Mouse (Mus musculus): Measurements from ENCODE around the gene 1600002K03Rik. TPM values are rescaled to one million over a fixed set of nuclear protein-coding genes. Genes with fewer than 3 reads are reported as not detected.
"Not testable (repeated sequence)": the region's sequence is repeated elsewhere in the genome, so short reads cannot be mapped to it uniquely, and the experiment has no call there.

1600002K03Rik gene
- total RNA-seq, 4 experiments from 2014 or later: 4.3 to 7.8 (median 6.9) TPM

DNA sequence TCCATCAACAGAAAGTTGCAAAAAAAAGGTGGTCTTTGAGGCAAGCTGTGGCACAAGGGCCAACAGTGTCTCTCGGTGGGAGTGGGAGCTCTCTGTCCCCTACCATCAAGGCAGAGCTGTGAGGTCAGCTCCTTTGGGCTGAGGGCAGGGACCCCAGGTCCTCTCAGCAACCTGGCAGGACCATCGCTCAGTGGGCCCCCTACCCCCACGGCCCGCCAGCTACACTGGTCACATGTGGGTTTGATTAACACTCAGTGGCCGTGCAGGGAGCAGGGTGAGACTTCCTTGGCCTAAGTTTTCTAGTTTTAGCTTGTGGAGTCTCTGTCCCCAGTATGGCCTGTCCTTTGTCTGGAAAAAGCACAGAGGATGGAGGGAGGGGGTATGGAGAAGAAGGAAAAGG lies 8.1 kb downstream of the 1600002K03Rik start:
- DNase-seq (ENCODE audit: low spot score in 2 of 2): no peak

DNA sequence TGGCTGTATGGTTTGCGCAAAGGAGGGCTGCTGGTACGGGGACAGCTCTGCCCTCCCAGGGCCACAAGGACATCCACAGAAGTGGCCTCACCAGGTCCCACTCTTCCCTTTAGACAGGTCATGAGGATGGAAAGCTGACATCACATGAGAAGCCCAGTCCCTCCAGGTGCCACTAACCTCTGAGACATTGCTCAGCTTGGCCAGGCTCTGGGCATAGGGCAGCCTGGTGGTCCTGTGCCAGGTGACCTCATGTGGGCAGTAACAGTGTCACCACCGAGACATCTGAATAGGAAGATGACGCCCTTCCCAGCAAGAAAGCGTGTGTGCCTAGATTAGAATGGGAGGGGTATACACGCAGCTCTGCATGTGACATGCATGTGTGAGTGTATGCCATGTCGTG lies 9.8 kb downstream of the 1600002K03Rik start:
- no peak for DNase-seq (ENCODE audit: low spot score in 2 of 2)

DNA sequence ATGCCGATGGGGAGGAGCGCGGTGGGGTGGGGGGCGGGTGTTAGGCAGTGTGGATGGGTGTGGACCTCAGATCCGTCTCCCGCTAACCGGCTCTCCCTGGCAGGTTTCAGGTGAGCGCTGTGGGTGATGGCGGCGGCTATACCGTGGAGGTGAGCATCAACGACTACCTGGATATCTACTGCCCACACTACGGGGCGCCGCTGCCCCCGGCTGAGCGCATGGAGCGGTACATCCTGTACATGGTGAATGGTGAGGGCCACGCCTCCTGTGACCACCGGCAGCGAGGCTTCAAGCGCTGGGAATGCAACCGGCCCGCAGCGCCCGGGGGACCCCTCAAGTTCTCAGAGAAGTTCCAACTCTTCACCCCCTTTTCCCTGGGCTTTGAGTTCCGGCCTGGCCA lies 13.9 kb downstream of the 1600002K03Rik start:
- DNase-seq (ENCODE audit: low spot score in 2 of 2): no peak

DNA sequence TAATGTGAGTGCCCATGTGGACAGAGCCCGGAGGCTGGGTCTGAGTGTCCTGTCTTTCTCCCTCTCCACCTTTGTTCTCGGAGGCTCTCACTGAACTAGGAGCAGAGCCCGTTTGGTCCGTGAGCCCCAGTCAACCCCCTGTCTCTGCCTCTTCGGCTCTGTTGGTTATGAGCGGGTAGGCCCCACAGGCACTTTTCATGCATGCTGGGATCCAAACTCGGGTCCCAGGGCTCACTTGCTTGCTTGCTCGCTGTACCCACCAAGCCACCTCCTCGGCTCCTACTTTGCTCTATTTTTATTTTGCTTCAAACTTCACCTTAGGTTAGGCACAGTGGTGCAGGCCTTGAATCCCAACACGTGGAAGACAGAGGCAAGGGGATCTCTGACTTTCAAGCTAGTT lies 15.0 kb downstream of the 1600002K03Rik start:
- DNase-seq (ENCODE audit: low spot score in 2 of 2): no peak

DNA sequence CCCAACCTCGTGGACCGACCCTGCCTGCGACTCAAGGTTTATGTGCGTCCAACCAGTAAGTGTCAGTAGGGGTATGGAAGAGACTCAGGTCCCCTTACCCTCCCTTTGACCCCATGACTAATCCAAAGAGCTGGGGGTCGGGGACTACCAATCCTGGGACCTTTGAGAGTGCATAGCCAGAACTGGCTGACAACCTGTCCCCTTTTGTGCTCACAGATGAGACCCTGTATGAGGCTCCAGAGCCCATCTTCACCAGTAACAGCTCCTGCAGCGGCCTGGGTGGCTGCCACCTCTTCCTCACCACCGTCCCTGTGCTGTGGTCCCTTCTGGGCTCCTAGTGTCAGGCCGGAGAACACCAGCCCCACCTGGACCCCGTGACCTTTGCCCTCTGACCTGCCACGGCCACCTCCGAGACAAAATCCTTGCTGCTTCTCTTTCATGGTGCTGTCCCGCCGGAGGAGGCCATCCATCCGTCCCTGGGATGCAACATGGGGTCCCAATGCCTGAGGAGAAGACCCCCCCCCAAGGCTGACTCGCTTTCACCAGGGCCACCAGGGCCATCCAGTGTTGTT lies 15.8 kb downstream of the 1600002K03Rik start:
- no peak for DNase-seq (ENCODE audit: low spot score in 2 of 2)

DNA sequence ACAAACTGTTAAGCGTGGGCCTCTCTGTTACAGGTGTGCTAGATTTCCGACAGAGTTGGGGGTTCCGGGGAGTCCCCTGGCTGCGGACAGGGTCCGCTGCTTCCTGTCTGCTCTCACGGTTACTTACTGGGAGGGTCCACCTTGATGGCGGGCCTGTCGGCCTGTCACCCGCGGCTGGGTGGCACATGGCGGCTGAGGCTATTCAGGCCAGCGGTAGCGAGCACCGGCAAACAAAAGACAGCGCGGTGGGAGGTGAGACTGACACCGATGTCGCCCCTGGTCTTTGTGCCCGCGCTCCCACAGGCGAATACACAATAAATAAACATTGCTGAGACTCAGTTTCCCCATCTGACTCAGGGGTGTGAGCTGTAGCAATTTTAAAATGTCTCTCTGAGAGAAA lies 17.3 kb downstream of the 1600002K03Rik start:
- no peak for DNase-seq (ENCODE audit: low spot score in 2 of 2)

DNA sequence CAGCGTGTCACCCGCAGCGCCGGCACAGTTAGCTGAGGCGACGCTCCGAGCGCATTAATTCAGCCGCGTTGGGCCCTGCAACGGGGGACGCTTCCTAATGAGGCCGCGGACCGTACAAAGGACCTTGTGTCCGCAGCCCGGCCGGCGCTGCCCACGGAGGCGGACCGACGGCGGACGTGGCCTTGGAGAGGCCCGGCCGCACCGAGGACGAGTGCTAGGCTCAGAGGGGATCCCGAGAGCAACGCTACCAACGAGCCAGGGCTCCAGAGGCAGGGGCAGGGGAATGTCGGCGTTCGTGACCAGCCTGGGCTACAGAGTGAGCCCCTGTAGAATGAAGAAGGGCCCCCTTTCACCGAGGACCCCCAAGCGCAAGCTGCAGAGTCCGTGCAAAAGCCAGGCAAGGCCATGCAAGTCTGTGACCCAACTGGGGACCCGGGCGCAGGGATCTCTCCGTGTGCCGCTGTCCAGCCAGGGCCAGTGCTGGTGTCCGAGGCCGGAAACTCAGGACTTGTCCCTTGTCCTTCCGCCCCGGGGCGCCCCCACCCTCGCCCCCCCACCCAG lies 17.8 kb downstream of the 1600002K03Rik start:
- no peak for DNase-seq (ENCODE audit: low spot score in 2 of 2)

DNA sequence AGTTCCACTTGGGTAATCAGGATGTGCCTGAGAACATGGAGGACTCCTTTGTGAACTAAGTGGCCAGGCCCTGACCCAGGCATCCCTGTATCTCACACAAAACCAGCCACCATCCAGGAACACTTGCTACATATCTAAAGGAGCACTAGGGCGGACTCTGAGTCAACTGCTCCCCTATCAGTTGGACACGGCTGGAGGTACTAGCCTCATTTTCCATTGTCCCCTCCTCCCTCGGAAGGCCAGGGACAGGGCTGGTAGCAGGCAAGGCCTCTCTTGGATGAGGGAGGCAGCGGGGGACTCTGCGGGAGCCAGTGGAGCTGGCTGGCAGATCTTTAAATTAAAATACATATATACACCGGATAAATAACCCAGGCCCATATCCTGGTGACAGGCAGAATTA lies 21.2 kb downstream of the 1600002K03Rik start:
- no peak for DNase-seq (ENCODE audit: low spot score in 2 of 2)

DNA sequence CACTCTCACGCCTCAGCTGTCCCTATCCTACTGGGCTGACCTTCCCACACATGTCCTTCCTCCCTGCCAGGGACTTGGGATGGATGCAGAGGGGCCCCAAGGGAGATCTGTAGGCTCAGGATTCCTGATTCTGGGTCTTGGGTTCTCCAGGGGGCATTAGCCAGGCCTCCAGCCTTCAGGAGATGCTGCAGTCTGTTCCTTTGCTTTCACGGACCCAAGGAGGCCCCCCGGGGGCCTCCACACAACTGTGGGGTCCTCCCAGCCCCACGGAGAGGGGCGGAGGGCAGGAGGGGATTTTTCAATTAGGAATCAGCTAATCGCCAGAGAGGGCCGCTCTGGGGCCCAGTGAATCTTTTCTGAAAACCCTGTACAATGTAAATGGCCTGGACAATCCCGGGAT lies 21.7 kb downstream of the 1600002K03Rik start:
- no peak for DNase-seq (ENCODE audit: low spot score in 2 of 2)

DNA sequence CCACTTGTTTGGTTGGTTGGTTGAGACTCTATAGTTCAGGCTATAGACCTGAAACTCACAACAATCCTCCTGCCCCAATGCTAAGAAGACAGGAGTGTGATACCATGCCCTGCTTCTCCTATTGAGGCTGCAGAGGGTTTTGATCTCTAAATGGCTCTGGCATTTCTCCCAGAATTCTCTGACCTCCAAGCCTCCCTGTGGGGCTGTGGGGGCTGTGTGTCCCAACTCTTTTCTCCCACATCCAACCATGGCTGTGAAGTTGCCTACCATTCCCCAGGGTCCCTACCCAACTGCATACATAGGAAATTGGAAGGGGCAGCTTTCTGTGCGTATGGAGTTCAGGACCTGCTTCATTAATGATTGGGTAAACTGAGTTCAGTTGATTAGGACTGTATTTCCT lies 23.4 kb downstream of the 1600002K03Rik start:
- DNase-seq (ENCODE audit: low spot score in 2 of 2): no peak

DNA sequence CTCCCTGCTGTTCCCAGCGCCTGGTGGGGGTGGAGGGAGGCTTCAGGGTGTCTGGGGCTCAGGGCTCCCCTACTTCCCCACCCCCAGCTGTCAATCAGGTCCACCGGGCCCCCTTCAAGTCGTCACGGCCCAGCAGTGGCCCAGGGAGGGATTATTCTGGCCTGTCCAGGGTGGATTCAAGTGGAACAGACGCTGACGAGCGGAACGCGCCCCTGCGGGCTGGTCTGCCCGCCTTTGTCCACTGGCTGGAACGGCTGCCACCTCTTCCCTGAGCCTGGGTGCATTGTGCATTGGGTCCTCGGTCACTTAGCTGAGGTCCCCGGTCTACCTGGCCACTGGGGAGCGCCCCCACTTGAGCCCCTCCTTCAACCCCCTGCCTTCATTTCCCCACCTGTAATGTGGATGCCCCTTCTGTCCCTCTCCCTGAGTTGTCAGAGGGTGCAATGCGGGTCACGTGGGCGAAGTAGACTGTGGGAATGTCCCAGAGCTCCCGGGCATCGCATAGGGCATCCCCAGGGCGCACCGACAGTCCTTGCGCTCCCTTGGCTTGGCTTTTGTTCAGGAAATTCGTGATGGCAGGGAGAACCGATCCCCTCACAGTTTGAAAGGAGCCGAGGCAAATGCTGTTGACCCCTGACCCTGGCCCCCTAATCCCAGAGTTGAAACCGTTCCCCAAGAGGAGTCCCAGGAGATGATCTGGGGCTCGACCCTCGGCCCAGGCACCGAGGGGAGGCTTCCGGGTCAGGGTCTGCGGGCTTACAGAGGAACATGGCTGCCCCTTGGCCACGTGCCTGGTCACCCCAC lies 24.2 kb downstream of the 1600002K03Rik start:
- DNase-seq (ENCODE audit: low spot score in 2 of 2): no peak

DNA sequence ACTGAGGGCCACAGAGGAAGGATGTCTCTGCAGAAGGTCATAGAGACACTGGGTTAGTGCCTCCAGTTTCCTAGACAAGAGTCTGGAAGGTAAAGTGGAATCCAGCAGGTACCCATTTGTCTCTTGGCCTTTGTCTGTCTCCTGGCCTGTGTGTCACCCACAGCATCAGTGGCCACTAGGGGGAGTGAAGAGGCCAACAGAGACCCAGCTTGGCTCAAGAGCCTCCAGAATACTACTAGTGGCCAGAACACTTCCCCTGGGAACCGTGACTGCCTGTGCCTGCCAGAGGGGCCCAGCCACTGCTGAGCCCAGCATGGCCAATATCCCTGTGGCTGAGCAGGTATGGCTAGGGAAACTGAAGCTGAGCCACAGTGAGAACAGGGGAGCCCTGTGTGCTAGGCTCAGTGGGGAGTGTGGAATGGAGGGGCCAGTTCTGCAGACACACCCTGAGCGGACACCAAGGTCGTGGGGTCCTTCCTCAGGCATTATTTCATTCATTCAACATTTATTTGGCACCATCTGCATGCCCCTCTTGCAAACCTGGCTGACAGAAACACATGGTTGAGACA lies 26.8 kb downstream of the 1600002K03Rik start:
- DNase-seq (ENCODE audit: low spot score in 2 of 2): peak; percentile 72 to 79

DNA sequence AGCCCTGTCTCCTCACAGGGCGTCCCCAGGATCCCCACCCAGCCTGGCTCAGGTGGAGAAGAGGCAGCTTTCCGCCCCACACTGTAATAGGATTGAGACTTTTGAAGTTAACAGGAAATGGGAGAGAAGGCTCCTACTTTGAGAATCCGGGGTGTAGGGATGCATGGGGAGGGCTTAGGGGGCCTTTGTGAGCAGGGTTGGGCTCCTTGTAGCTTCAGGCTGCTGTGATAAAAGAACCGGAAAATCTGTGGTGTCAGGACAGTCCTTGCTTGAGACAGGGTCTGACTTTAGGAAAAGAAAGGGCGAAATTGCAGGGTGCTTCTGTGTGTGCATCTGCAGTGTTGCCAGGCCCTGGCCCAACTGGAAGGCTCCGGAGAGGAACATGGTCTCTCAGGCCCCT lies 27.7 kb downstream of the 1600002K03Rik start:
- DNase-seq (ENCODE audit: low spot score in 2 of 2): no peak

DNA sequence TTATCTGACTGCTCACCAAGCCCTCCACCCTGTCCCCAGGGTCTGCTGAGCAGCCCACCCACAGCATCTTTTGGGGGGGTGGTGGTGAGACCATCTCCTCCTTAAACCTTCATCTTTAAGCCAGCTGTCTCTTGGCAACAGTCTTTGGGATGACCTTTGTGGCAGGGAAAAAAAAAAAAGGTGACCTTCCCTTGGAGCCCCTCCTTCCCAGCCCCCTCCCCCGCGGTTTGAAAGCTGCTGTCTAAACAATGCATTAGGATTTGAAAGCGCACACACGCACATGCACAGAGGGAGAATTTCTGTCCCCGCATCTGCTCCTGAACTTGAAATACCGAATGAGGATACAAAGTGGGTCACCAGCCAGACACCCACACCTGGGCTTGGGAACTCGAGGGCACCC lies 31.3 kb downstream of the 1600002K03Rik start:
- no peak for DNase-seq (ENCODE audit: low spot score in 2 of 2)

DNA sequence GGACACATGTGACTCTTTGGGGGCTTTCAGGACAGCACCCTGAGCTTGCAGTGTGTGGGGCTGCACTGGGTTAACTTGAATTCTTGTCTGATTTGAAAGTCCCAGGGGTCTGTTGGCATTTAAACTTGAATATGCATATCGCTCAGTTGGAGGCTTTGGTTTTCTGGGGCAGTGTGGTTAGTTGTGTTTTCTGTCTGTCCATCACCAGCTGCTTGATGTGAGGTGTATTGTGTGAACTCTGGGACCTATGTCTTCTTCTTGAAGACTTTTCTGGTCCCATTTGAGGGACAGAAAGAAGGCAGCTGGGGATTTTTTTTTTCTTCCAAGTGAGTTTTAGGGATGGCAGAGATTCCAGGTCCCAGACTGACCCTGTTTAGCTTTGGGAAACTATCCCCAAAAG lies 34.5 kb downstream of the 1600002K03Rik start:
- no peak for DNase-seq (ENCODE audit: low spot score in 2 of 2)

DNA sequence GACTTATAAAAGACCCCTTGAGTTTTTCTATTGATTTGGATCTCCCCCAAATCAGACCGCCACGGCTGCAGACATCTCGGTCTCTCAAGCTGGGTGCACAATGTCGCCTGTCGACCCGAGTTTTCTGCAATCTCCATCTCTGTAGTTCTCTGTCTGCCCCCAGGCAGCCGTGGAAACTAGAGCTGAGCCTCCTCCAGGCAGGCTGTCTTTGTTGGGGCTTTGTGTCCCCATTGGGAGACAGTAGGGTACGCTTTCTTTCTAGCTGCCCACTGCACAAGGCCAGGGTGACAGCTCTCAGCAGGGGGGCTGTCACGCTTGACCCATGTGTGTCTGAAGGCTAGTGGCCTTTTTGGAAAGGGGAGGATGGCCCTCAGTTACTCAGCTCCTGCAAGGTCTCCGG lies 34.9 kb downstream of the 1600002K03Rik start:
- no peak for DNase-seq (ENCODE audit: low spot score in 2 of 2)

DNA sequence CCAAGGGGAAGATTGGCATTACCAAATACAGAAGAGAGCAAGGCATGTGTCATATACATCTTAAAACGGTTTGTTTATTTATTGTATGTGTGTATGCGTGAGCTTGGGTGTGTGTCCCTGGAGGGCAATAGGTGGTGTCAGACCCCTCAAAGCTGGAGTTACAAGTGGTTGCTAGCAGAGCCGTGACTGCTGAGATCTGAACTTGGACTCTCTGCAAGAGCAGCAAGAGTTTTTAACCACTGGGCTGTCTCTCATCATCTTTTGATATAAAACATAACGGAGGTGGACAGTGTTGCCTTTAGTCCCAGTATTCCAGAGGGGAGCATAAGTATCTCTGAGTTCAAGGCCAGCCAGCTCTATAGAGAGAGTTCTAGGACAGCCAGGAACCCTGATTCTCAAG lies 35.5 kb downstream of the 1600002K03Rik start:
- no peak for DNase-seq (ENCODE audit: low spot score in 2 of 2)

DNA sequence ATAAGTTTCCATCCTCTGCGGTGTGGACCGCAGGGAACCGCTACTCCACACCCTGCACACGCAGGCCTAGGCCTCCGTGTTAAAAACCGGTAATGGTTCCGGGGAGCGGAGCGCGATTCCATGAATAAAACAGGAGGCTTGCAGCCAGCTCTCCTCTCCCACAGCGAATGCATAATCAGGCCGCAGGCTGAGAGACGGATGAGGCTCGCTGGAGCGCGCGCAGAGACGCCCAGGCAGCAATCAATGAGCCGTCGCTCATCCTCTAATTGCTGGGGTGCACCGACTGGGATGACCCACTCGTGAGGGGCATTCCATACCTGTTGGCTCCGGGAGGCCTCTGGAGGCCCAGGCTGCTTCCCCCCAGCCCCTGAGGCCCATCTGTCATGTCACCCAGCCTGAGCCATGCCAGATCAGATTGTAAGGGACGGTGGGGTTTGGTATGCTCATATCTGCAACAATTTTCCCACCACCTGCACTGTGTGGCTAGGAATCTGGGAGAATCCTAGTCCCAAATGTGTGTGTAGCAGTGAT lies 36.2 kb downstream of the 1600002K03Rik start:
- no peak for DNase-seq (ENCODE audit: low spot score in 2 of 2)

DNA sequence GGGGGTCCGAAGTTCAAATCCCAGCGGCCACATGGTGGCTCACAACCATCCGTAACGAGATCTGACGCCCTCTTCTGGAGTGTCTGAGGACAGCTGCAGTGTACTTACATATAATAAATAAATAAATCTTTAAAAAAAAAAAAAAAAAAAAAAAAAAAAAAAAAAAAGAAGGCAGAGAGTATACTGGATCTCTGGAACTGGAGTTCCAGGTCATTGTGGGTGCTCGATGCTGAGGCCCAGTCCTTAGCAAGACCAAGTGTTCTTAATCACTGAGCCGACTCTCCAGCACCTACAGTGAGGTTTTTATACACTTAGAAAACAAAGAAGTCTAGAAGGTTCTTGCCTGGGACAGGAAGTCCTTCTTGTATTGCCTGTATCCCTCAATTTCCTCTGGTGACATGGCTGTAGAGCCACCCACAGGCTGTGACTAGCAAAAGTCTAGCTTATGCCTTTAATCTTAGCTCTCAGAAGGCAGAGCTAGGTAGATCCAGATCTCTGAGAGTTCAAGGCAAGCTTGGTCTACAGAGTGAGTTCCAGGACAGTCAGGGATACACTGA lies 38.9 kb downstream of the 1600002K03Rik start:
- not testable (repeated sequence) for DNase-seq (ENCODE audit: low spot score in 2 of 2)

DNA sequence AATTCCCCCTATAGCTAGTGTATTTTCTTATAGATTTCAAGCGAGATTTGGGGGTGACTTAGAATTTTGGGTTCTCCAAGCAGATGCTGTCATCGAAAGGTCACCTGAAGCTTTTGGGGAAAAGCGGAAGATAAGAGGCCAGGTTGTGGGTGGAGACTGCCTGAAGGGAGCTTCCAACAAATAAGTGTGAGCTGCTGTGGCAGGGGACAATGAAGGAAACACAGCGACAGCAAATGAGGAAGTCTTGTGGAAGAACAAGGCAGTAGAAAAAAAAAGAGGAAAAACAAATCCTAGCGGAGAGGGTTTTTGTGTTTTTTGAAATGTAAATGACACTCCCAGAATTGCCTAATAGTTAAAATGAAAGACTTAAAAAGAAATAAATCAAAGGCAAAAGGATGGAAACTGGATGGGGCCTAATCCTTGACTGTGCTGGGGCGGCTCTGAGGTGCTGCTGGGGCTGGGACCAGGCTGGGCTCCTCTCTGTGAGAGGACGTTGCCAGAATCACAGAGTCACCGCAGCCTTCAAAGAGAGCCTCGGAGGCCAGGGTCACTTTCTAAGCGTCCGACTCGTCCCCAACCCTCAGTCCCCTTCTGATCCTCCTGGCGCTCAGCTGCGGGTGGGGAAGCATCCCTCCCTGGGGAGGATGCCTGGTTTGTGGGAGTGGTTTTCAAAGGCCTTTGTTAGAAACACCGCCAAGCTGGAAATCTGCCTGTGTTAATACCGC lies 42.5 kb downstream of the 1600002K03Rik start:
- DNase-seq (ENCODE audit: low spot score in 2 of 2): no peak

DNA sequence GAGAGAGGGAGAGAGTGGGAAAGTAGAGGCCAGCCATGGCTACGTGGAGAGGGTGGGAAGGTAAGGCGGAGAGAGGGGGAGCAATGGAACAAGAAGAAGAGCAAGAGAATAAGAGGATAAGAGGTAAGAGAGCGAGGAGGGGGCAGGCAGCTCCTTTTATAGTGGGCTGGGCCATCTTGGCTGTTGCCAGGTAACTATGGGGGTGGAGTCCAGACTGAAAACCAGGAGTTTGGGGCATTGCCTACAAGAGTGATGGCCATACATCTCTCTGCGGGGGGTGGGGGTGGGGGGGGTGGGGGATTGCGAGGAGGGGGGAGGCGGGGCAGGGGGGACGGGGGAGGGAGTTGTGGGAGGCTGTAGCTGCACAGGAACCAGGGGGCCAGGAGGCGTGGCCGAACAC lies 47.9 kb downstream of the 1600002K03Rik start:
- no peak for DNase-seq (ENCODE audit: low spot score in 2 of 2)
